Mouse (Mus musculus) small intestine, adult 2 months (tissue): ENCODE results near the gene Alg5. TPM values are rescaled to one million over a fixed set of nuclear protein-coding genes. Genes with fewer than 3 reads are reported as not detected.
"Not testable (repeated sequence)": the region's sequence is repeated elsewhere in the genome, so short reads cannot be mapped to it uniquely, and the experiment has no call there.

Source experiments
- H3K27ac ChIP-seq: fragments of 200-500 bp; 2 replicates; pipeline ENCODE4 v1.5.1; 2012; ENCODE audit warnings: low read depth, low read length, control low read depth, inconsistent platforms; ENCODE audit not compliant: insufficient read depth
- H3K27me3 ChIP-seq: fragments of 200-500 bp; 2 replicates; pipeline ENCODE4 v1.6.1; 2012; ENCODE audit warnings: mild to moderate bottlenecking, moderate library complexity, low read length, inconsistent platforms; ENCODE audit not compliant: control insufficient read depth, insufficient read depth
- H3K36me3 ChIP-seq: fragments of 200-500 bp; 2 replicates; pipeline ENCODE4 v1.6.1; 2012; ENCODE audit warnings: mild to moderate bottlenecking, low read length, control low read depth, inconsistent platforms; ENCODE audit not compliant: control insufficient read depth, insufficient read depth
- H3K4me1 ChIP-seq: fragments of 200-500 bp; 2 replicates; pipeline ENCODE4 v1.6.1; 2012; ENCODE audit warnings: low read length, inconsistent platforms, mixed read lengths; ENCODE audit not compliant: control insufficient read depth, insufficient read depth, insufficient read length
- H3K4me3 ChIP-seq: fragments of 200-500 bp; 2 replicates; pipeline ENCODE4 v1.5.1; 2012; ENCODE audit warnings: low read depth, mild to moderate bottlenecking, control low read depth, inconsistent platforms, low read length, moderate library complexity
- CTCF ChIP-seq: fragments of 200-500 bp; IDR thresholded peaks from 2 replicates; pipeline ENCODE4 v1.5.1; 2012; ENCODE audit warnings: low read depth, mild to moderate bottlenecking, control low read depth, inconsistent platforms, low read length, moderate library complexity, mixed read lengths; ENCODE audit not compliant: insufficient replicate concordance, insufficient read length; ENCODE audit errors: extremely low read depth
- POLR2A ChIP-seq: fragments of 200-500 bp; IDR thresholded peaks from 2 replicates; pipeline ENCODE4 v1.6.1; 2012; ENCODE audit warnings: low read depth, mild to moderate bottlenecking, control low read depth, inconsistent platforms, low read length, moderate library complexity
- WGBS: fragments of 180-500 bp; shearing (Covaris S2); methylation state at CpG from one replicate; pipeline ENCODE4 v1.1.7; 2018; 5-methylcytosine and 5-hydroxymethylcytosine counted together
- polyA plus RNA-seq: library from polyadenylated mRNA; depleted of rRNA; stranded (reverse); fragments of >200 nt; gene quantifications from 2 replicates; pipeline ENCODE4 v1.2.3, GENCODE M21; 2012; rRNA removed

The Alg5 gene
- polyA plus RNA-seq, result 5.3 and 9.5 TPM in 2 replicates

DNA sequence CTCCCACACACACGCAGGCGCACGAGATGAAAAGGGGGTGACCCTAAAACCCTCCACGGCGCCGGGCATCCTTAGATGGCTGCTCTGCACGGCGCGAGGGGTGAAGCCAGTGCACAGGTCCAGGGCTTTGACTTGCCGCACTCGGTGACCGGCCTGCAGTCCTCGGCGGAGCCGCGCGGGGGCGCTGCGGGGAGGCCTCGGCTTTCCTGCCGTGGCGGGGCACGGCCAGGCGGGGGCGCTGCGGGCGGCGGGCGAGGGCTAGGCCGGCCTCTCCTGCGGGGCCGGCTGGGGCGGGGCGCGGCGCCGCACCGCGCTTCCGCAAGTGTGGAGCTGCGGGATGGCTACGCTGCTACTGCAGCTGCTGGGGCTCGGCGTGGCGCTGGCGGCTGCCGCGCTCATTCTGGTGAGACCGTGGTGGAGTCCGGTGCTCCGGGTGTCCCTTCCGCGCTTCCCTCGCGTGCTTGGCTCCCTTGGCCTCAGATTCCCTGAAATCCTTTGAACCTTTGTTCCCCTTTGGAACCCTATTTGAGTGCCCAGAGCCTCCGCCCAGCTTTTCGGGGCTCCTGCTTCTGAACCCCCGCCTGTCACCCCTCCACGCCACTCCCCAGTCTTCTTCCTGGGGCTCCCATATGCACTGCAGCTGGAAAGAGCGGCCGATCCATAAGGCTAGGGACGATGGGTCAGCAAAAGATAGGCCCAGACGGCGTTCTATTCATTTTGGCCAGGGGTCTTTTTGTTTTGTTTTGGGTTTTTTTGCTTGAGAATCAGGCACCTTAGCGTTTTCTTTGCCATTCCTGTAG, at the start of gene Alg5, which contains the start of gene Exosc8:
Gene Alg5, plus strand, starts transcription at position 293 of the 800 bp plus-strand sequence.
Gene Exosc8, minus strand, starts transcription at position 147 of the 800 bp plus-strand sequence.
- Histone ChIP-seq H3K4me3 (peak within 1 kb of the TSS; percentile 80), H3K4me1 (peaks cover 2% of the 10 kb centered on the region; the same call in 1 of the 2 replicates), H3K27ac (peak within 1 kb of the TSS; percentile 95), H3K27me3 (no peaks in the 10 kb centered on the region), H3K36me3 (peaks cover 10% of the 10 kb centered on the region)
- under 1% methylated on average over 65 of the region's 65 CpGs for WGBS
- TF ChIP-seq POLR2A (peak; percentile 73), CTCF (peak; percentile 99)

DNA sequence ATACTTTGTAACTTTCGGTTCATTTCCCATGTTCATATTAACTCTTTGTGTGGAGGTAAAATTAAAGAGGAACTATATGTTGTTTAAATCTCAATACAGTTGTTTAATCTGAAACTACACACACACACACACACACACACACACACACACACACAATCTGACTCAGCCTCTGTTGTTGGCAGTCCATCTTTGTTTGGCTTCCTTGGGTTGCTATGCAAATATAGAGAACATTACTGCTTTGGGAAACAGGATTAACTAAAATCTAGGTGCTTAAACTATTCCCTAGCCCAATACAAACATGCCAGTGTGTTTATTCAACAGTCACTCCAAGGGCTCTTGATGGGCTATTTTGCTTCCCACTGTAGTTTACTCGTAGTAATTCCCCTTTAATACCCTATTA, 48.1 kb upstream of the Alg5 start:
- no peak for TF ChIP-seq CTCF
- H3K4me3 ChIP-seq, result no peak overlapping the region
- H3K27me3 ChIP-seq, result no peaks in the 10 kb centered on the region
- H3K27ac ChIP-seq, result no peak overlapping the region
- no peaks in the 10 kb centered on the region for H3K36me3 ChIP-seq
- 41% methylated on average over 2 of the region's 2 CpGs for WGBS
- H3K4me1 ChIP-seq, result peaks cover 3% of the 10 kb centered on the region; the same call in 1 of the 2 replicates

DNA sequence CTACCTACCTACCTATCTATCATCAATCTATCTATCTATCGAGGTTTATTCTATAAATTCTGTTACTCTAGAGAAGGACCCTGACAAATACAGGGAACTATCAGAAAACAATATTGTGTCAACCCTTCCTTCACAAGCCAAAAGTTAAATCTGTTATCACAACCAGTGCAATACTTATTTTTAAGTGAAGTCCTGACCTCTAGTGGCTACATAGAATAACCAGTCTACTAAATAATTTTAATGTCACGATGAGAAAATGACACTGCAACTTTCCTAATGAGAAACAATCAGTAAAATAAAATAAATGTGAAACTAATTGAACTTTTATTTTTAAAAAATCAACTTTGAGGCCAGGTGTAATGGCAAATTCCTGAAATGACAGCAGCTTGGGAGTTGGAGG, 46.2 kb upstream of the Alg5 start:
- TF ChIP-seq CTCF (no peak), POLR2A (no peak)
- no peak overlapping the region for H3K4me3 ChIP-seq
- no peaks in the 10 kb centered on the region for H3K36me3 ChIP-seq
- H3K4me1 ChIP-seq, result peaks cover 1% of the 10 kb centered on the region; the same call in 1 of the 2 replicates
- H3K27ac ChIP-seq, result no peak overlapping the region
- H3K27me3 ChIP-seq, result no peaks in the 10 kb centered on the region
- 20% methylated on average over 2 of the region's 2 CpGs for WGBS

DNA sequence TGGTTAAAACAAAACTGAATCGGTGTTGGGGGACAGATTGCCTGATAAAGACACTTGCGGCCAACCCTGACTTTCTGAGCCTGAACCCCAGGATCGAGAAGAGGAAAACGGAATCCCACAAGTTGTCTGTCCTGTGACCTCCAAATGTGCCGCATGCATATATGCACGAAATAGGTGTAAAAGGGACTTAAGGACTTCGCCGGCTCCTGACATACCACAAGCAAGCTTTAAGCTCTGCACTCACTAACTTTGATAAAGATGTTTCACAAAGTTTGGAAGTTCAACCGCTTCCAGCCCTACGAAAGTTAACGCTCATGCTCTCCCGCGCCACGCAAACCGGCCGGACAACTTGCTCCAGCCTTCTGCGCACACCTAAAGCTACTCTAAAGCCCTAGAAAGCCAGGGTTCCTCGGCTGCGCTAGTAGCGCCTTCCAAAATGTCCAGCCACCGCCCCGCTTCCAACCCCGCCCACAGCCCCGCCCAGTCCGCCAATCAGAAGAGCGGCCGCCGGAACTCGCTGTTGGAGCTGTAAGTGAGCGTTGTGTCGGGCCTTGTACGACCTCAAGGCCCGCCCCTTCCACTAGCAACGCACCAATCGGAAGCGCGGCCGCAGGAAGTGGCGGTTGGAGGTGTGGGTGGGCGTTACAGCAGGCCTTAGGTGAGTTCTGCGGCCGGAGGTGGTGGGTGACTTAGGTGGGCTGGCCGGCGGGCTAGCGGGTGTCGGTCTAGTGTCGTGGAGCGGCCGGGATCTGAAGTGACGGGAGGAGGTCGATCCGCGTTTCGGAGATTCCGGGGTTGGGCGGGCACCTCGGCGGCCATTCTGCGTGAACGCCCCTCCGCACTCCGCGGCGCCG, 42.9 kb upstream of the Alg5 start, which contains the start of gene Supt20:
Gene Supt20, plus strand, starts transcription at position 606 of the 854 bp plus-strand sequence.
- H3K4me3 ChIP-seq, result peak within 1 kb of the TSS; percentile 94
- H3K27me3 ChIP-seq, result no peaks in the 10 kb centered on the region
- no peaks in the 10 kb centered on the region for H3K4me1 ChIP-seq
- TF ChIP-seq POLR2A (peak; percentile 26), CTCF (no peak)
- H3K36me3 ChIP-seq, result peaks cover 17% of the 10 kb centered on the region
- WGBS, result under 1% methylated on average over 65 of the region's 65 CpGs
- peak within 1 kb of the TSS; percentile 76 for H3K27ac ChIP-seq

DNA sequence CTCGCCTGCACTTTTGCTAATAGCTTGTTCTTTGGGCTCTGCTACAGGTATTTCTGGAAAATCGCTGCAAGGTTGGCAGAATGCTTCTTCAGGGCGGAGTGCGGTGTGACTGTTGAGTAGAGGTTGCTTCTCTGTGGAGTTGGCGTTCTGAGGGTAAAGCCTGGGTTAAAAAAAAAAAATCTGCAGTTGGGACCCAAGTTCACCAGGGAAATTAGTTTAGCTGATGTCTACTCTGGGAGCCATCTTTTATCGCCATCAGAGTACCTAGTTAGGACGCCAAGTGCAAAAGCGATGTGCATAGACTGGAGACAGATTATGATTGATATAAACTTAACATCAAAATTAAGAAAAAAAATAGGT, 42.3 kb upstream of the Alg5 start:
- TF ChIP-seq CTCF (no peak), POLR2A (no peak)
- H3K36me3 ChIP-seq, result peaks cover 20% of the 10 kb centered on the region
- WGBS, result under 1% methylated on average over 8 of the region's 8 CpGs
- H3K27ac ChIP-seq, result peak overlapping the region; percentile 76
- no peaks in the 10 kb centered on the region for H3K4me1 ChIP-seq
- peak overlapping the region; percentile 94 for H3K4me3 ChIP-seq
- H3K27me3 ChIP-seq, result no peaks in the 10 kb centered on the region

DNA sequence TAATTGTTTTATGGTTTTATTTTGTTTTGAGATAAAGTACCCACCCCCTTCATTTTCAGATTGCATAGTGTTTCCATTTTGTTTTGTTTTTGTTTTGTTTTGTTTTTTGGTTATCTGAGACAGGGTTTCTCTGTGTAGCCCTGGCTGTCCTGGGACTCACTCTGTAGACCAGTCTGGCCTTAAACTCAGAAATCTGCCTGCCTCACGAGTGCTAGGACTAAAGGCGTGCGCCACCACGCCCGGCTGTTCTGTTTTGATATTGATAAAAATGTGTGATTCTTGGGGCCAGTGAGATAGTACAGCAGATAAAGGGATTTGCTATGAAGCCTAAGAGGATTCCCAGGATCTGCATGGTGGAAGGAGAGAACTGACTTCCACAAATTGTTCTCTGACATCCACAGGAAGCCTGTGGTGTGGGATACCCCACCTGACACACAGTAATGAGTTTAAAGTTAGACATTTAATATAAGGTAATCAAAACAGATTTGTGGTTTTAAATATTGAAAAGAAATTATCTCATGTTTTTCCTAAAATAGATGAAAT, 35.5 kb upstream of the Alg5 start:
- no peak overlapping the region for H3K27ac ChIP-seq
- H3K4me3 ChIP-seq, result no peak overlapping the region
- no peaks in the 10 kb centered on the region for H3K27me3 ChIP-seq
- peaks cover 49% of the 10 kb centered on the region for H3K36me3 ChIP-seq
- no peaks in the 10 kb centered on the region for H3K4me1 ChIP-seq
- 52% methylated on average over 5 of the region's 5 CpGs for WGBS
- TF ChIP-seq CTCF, result no peak
- no peak for TF ChIP-seq POLR2A

DNA sequence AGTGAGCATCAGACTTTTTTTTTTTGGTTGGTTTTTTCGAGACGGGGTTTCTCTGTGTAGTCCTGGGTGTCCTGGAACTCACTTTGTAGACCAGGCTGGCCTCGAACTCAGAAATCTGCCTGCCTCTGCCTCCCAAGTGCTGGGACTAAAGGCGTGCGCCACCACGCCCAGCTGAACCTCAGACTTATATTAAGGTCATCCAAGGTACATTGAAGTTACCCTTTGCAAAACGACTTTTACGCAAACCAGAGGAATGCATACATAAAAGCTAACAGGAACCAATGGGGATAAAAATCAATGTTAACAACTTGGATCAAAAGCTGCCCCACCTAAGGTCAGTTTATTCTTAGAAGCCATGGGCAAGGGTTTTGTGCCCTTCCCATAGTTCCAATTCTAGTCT, 31.2 kb upstream of the Alg5 start:
- peaks cover 54% of the 10 kb centered on the region for H3K36me3 ChIP-seq
- H3K4me3 ChIP-seq, H3K4me1 ChIP-seq, H3K27ac ChIP-seq, H3K27me3 ChIP-seq: not testable (repeated sequence)
- WGBS, result 92% methylated on average over 8 of the region's 8 CpGs
